Mouse (Mus musculus) spleen, adult 2 months (tissue): ENCODE results near the gene Mrs2. TPM values are rescaled to one million over a fixed set of nuclear protein-coding genes. Genes with fewer than 3 reads are reported as not detected.

ENCODE experiments used
- DNase-seq, 2 experiments: peaks; one replicate each; pipeline versions ENCODE4 v3.0.0 to v3.0.0-alpha.2; 2012 to 2021; ENCODE audit warnings: low spot score in 2 of 2, low read depth in 1 of 2
- H3K27ac ChIP-seq: fragments of 200-500 bp; 2 replicates; pipeline ENCODE4 v1.5.1; 2012; ENCODE audit warnings: low read length, inconsistent platforms; ENCODE audit not compliant: insufficient read depth
- H3K27me3 ChIP-seq: fragments of 200-500 bp; 2 replicates; pipeline ENCODE4 v1.6.1; 2012; ENCODE audit warnings: mild to moderate bottlenecking, moderate library complexity, low read length, inconsistent platforms; ENCODE audit not compliant: control insufficient read depth, insufficient read depth
- H3K36me3 ChIP-seq: fragments of 200-500 bp; 2 replicates; pipeline ENCODE4 v1.6.1; 2012; ENCODE audit warnings: mild to moderate bottlenecking, low read length, inconsistent platforms; ENCODE audit not compliant: control insufficient read depth, insufficient read depth
- H3K4me1 ChIP-seq: fragments of 200-500 bp; 2 replicates; pipeline ENCODE4 v1.6.1; 2011; ENCODE audit warnings: inconsistent platforms; ENCODE audit not compliant: control insufficient read depth, insufficient read depth, insufficient read length
- H3K4me3 ChIP-seq: fragments of 200-500 bp; 2 replicates; pipeline ENCODE4 v1.5.1; 2011; ENCODE audit warnings: mild to moderate bottlenecking, inconsistent platforms; ENCODE audit not compliant: insufficient read depth, insufficient read length; ENCODE audit errors: extremely low read depth
- CTCF ChIP-seq: fragments of 200-500 bp; IDR thresholded peaks from 2 replicates; pipeline ENCODE4 v1.5.1; 2011; ENCODE audit warnings: mild to moderate bottlenecking, inconsistent platforms; ENCODE audit not compliant: insufficient read depth, insufficient read length, insufficient replicate concordance; ENCODE audit errors: extremely low read depth
- POLR2A ChIP-seq: fragments of 200-500 bp; IDR thresholded peaks from 2 replicates; pipeline ENCODE4 v1.6.1; 2011; ENCODE audit warnings: low read depth, low read length, inconsistent platforms
- WGBS: fragments of 180-500 bp; shearing (Covaris S2); methylation state at CpG from one replicate; pipeline ENCODE4 v1.1.7; 2018; 5-methylcytosine and 5-hydroxymethylcytosine counted together
- polyA plus RNA-seq: library from polyadenylated mRNA; depleted of rRNA; stranded (reverse); fragments of >200 nt; gene quantifications from 2 replicates; pipeline ENCODE4 v1.2.3, GENCODE M21; 2012

Mrs2 gene
- polyA plus RNA-seq, 1 experiment = 11.6 TPM

- H3K27me3 ChIP-seq = no peaks in the 10 kb centered on the region
- no peaks in the 10 kb centered on the region for H3K4me1 ChIP-seq
- no peak overlapping the region for H3K27ac ChIP-seq
- no peak overlapping the region for H3K4me3 ChIP-seq
- TF ChIP-seq POLR2A (no peak), CTCF (no peak)
- WGBS = 82% methylated on average over 6 of the region's 6 CpGs
- no peaks in the 10 kb centered on the region for H3K36me3 ChIP-seq
- no peak for DNase-seq
These were observed 71.3 kb downstream of the Mrs2 start for GRCm38 (mm10) chr13:24948870-24949269.

- TF ChIP-seq CTCF = no peak
- no peaks in the 10 kb centered on the region for H3K36me3 ChIP-seq
- 84% methylated on average over 5 of the region's 5 CpGs for WGBS
- no peak for DNase-seq
- no peaks in the 10 kb centered on the region for H3K4me1 ChIP-seq
- H3K27me3 ChIP-seq = no peaks in the 10 kb centered on the region
- H3K4me3 ChIP-seq = no peak overlapping the region
- H3K27ac ChIP-seq = no peak overlapping the region
These were observed 73.0 kb downstream of the Mrs2 start for GRCm38 (mm10) chr13:24947158-24947557.

- Histone ChIP-seq H3K4me3 (no peak overlapping the region), H3K4me1 (no peaks in the 10 kb centered on the region), H3K27ac (no peak overlapping the region), H3K27me3 (no peaks in the 10 kb centered on the region), H3K36me3 (no peaks in the 10 kb centered on the region)
- DNase-seq = no peak
- WGBS = 76% methylated on average over 4 of the region's 4 CpGs
- TF ChIP-seq CTCF (no peak), POLR2A (no peak)
These were observed 74.6 kb downstream of the Mrs2 start for GRCm38 (mm10) chr13:24945567-24945966.

GRCm38 (mm10) chr13:24943303-24943702 lies 76.9 kb downstream of the Mrs2 start:
- Histone ChIP-seq H3K27me3 (no peaks in the 10 kb centered on the region), H3K27ac (no peak overlapping the region)
- WGBS = 76% methylated on average over 8 of the region's 8 CpGs

GRCm38 (mm10) chr13:24942512-24943282 lies 77.5 kb downstream of the Mrs2 start, which contains the start of gene Gpld1:
Gene Gpld1 (plus strand): TSS chr13:24943152.
- H3K36me3 ChIP-seq = no peaks in the 10 kb centered on the region
- no peaks in the 10 kb centered on the region for H3K27me3 ChIP-seq
- no peak for DNase-seq
- H3K4me1 ChIP-seq = peaks cover 3% of the 10 kb centered on the region; the same call in 1 of the 2 replicates
- 62% methylated on average over 17 of the region's 17 CpGs for WGBS
- no peak within 1 kb of the TSS for H3K4me3 ChIP-seq
- no peak within 1 kb of the TSS for H3K27ac ChIP-seq
- TF ChIP-seq POLR2A (no peak), CTCF (no peak)

More at GRCm38 (mm10) chr13:24943303-24943702, 76.9 kb downstream of the Mrs2 start:
- Histone ChIP-seq H3K4me3 (no peak overlapping the region), H3K4me1 (no peaks in the 10 kb centered on the region), H3K36me3 (no peaks in the 10 kb centered on the region)
- no peak for DNase-seq
- no peak for TF ChIP-seq POLR2A
- no peak for TF ChIP-seq CTCF

- Histone ChIP-seq H3K27me3 (peaks cover 4% of the 10 kb centered on the region), H3K4me1 (peaks cover 3% of the 10 kb centered on the region; the same call in 1 of the 2 replicates), H3K36me3 (no peaks in the 10 kb centered on the region), H3K27ac (no peak overlapping the region), H3K4me3 (no peak overlapping the region)
- TF ChIP-seq POLR2A (no peak), CTCF (no peak)
- 87% methylated on average over 9 of the region's 9 CpGs for WGBS
- no peak for DNase-seq
These were observed 80.7 kb downstream of the Mrs2 start for GRCm38 (mm10) chr13:24939472-24939871.

GRCm38 (mm10) chr13:24938683-24939082 lies 81.5 kb downstream of the Mrs2 start:
- WGBS = 24% methylated on average over 9 of the region's 9 CpGs
- Histone ChIP-seq H3K27ac (no peak overlapping the region), H3K36me3 (no peaks in the 10 kb centered on the region), H3K4me3 (no peak overlapping the region), H3K4me1 (peaks cover 3% of the 10 kb centered on the region; the same call in 1 of the 2 replicates), H3K27me3 (peaks cover 4% of the 10 kb centered on the region)
- DNase-seq = peak; percentile 15 to 48
- no peak for TF ChIP-seq POLR2A
- TF ChIP-seq CTCF = peak; percentile 63; the same call in 1 of the 2 replicates
